In the genomic region with DNA sequence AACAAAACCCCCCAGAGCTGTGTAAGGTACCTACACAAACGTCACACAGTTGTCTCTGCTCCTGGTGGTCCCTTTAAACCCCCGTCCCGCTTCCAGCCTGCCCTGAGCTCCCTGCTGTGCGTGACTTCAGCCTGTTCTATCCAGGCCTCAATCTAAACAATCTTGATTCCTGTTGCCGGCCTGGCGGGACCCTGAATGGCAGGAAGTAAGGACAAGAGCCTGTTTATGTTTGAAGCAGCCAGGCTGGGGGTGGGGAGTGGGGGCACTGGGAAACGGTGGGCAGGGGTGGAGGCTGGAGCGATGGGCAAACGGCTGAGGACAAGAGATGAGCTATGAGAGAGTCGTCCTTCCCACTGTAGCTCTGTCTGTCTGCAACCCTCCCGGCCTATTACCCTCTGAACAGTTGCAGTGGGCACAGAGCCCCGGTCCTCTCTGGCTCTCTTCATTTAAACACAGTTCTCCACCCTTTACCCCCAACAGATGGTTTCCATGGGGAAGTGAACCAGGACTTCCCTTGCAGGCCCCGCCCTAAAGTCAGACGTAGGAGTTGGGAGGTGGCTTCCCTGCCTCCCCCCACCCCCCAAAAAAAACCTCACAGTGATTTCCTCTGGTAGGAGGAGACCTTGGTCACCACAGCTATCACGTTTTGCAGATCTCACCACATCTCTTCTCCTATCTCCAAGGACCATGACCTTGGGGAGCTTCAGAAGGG, we compare ENCODE assay signal across 9 mouse cellular contexts. TPM values are rescaled to one million over a fixed set of nuclear protein-coding genes. Genes with fewer than 3 reads are reported as not detected.
DNase-seq lines count a peak whose midpoint lies in the region; ATAC-seq lines count a peak whose summit lies in the region.
"Had no signal": no experiment of that assay in that cellular context is flagged by ENCODE, and none has a peak within 500 bp of the region (broad histone marks: within the 10 kb centered on the region; RNA-seq: fewer than 3 reads in every experiment).

No protein-coding gene starts in this region.

- no peaks in the 10 kb centered on the region for H3K36me3 ChIP-seq in kidney, embryonic 14.5 days (ENCODE audit: control insufficient read depth, insufficient read depth, low read length)
- peaks cover 7% of the 10 kb centered on the region for H3K36me3 ChIP-seq in heart, embryonic 13.5 days

- H3K27ac ChIP-seq in kidney, embryonic 14.5 days (ENCODE audit: low read depth, low read length), result peak overlapping the region; percentile 65
- peak overlapping the region; percentile 34 for H3K27ac ChIP-seq in heart, embryonic 13.5 days (replicated peaks)

- DNase-seq in kidney, adult 8-10 months, result no peak
- DNase-seq in R1 (ENCODE audit: low read depth, low spot score), result peak; percentile 73
- DNase-seq in lung, adult 18-20 months, result peak; percentile 78 to 86
- peak; percentile 43 for DNase-seq in thymus, postnatal 4 days
- DNase-seq in layer of hippocampus, postnatal 10 days (ENCODE audit: low spot score in 2 of 2), result no peak
- DNase-seq in right cerebral cortex, postnatal 10 days (ENCODE audit: low spot score in 2 of 2), result no peak

- H3K4me3 ChIP-seq in kidney, embryonic 14.5 days (ENCODE audit: low read length), result no peak overlapping the region; the same call in 1 of the 2 replicates
- H3K4me3 ChIP-seq in heart, embryonic 13.5 days, result peak overlapping the region; percentile 2; the same call in 1 of the 2 replicates

- H3K4me1 ChIP-seq in kidney, embryonic 14.5 days (ENCODE audit: control insufficient read depth, insufficient read depth, low read length), result peaks cover 38% of the 10 kb centered on the region
- peaks cover 56% of the 10 kb centered on the region for H3K4me1 ChIP-seq in heart, embryonic 13.5 days

- WGBS in kidney, embryonic 14.5 days, result 23% methylated on average over 15 of the region's 15 CpGs
- 28% methylated on average over 15 of the region's 15 CpGs for WGBS in heart, embryonic 13.5 days

- H3K27me3 ChIP-seq in kidney, embryonic 14.5 days (ENCODE audit: control insufficient read depth, insufficient read depth, low read length), result peaks cover 6% of the 10 kb centered on the region; the same call in 1 of the 2 replicates
- peaks cover 74% of the 10 kb centered on the region for H3K27me3 ChIP-seq in heart, embryonic 13.5 days (replicated peaks)
- H3K27me3 ChIP-seq: Patski had no signal

- peak overlapping the region; percentile 25 for H3K4me2 ChIP-seq in kidney, embryonic 14.5 days (replicated peaks; ENCODE audit: low read depth, low read length)
- peak overlapping the region; percentile 32 for H3K4me2 ChIP-seq in heart, embryonic 13.5 days

- H3K9ac ChIP-seq in kidney, embryonic 14.5 days (ENCODE audit: low read depth, low read length), result 0 out of 2 replicates have a peak overlapping the region, but pooled peaks have one; percentile 12
- peak overlapping the region; percentile 19; the same call in 1 of the 2 replicates for H3K9ac ChIP-seq in heart, embryonic 13.5 days

- H3K9me3 ChIP-seq in kidney, embryonic 14.5 days (ENCODE audit: control insufficient read depth, low read length), result no peaks in the 10 kb centered on the region
- H3K9me3 ChIP-seq in heart, embryonic 13.5 days, result no peaks in the 10 kb centered on the region

- 0 out of 2 replicates have a peak, but pooled peaks have one; percentile 36 for ATAC-seq in kidney, embryonic 14.5 days (ENCODE audit: low FRiP score, low TSS enrichment)
- no peak for ATAC-seq in heart, embryonic 13.5 days (ENCODE audit: extremely low read depth, insufficient number of reproducible peaks, low FRiP score, low TSS enrichment)
- ATAC-seq: Patski had no signal

RNA-seq across cellular contexts. Expression of a gene that starts 5.8 kb away (rescaled TPM):
- 6.3 and 8.8 TPM in 2 replicates for polyA plus RNA-seq in kidney, embryonic 14.5 days (2014; fragmentation: Nextera tagmentation; extraction: Ambion mirVana)
- 7.0 and 7.4 TPM in 2 replicates for polyA plus RNA-seq in heart, embryonic 13.5 days (2015; fragmentation: Nextera tagmentation; extraction: Ambion mirVana)
- 1 to 10 TPM; 9.0 to 9.8 TPM for total RNA-seq in layer of hippocampus, postnatal 10 days (2021)
- polyA plus RNA-seq: Patski had no signal

RNA-seq across cellular contexts. Expression of a gene that starts 18.6 kb away (rescaled TPM):
- not detected in 2 replicates for polyA plus RNA-seq in kidney, embryonic 14.5 days (2014; fragmentation: Nextera tagmentation; extraction: Ambion mirVana)
- polyA plus RNA-seq in heart, embryonic 13.5 days (2015; fragmentation: Nextera tagmentation; extraction: Ambion mirVana), result not detected in 2 replicates
- not detected for total RNA-seq in layer of hippocampus, postnatal 10 days (2021)
- polyA plus RNA-seq: Patski had no signal

RNA-seq across cellular contexts. Expression of a gene that starts 39.7 kb away (rescaled TPM):
- 6.0 and 7.2 TPM in 2 replicates for polyA plus RNA-seq in kidney, embryonic 14.5 days (2014; fragmentation: Nextera tagmentation; extraction: Ambion mirVana)
- polyA plus RNA-seq in heart, embryonic 13.5 days (2015; fragmentation: Nextera tagmentation; extraction: Ambion mirVana), result 5.4 and 6.0 TPM in 2 replicates
- 10 to 100 TPM; 78.9 to 79.2 TPM for total RNA-seq in layer of hippocampus, postnatal 10 days (2021)

RNA-seq across cellular contexts. Expression of a gene that starts 55.8 kb away (rescaled TPM):
- 0.58 and 0.73 TPM in 2 replicates for polyA plus RNA-seq in kidney, embryonic 14.5 days (2014; fragmentation: Nextera tagmentation; extraction: Ambion mirVana)
- polyA plus RNA-seq in heart, embryonic 13.5 days (2015; fragmentation: Nextera tagmentation; extraction: Ambion mirVana), result 0.08 and 0.09 TPM in 2 replicates
- 1 to 10 TPM; 1.1 to 1.2 TPM for total RNA-seq in layer of hippocampus, postnatal 10 days (2021)

Comparison
In these comparisons a context has a peak if more than half of its experiments do, and no peak if none do; other contexts are left out.
1. DNase-seq: peak in R1 (single experiment), lung, adult 18-20 months (2 of 2) and thymus, postnatal 4 days (single experiment); none in kidney, adult 8-10 months (0 of 2), layer of hippocampus, postnatal 10 days (0 of 2) and right cerebral cortex, postnatal 10 days (0 of 2).